Mouse (Mus musculus): ENCODE measurements around the gene Sox5. TPM values are rescaled to one million over a fixed set of nuclear protein-coding genes. Genes with fewer than 3 reads are reported as not detected.

Gene Sox5
- polyA plus RNA-seq, 1 experiment = 4.6 TPM

DNA sequence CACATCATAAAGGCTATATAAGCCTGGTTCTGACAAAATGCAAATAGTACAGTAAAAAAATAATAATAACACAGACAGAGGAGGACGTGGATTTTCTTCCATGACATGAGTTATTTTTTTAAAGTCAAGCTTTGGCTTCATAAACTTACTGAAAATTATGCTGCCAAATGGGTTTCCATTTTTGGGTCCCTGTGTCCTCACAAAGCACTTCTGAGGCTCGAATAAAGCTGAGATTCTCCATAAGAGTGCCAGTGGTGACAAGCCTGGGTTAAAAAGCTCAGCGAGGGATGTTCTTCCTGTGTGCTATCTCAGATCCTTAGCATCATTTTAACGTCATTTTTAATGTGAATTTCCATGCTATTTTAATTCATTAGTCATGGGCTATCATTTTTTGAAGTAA, 996.1 kb downstream of the Sox5 start:
- Histone ChIP-seq H3K4me3 (ENCODE audit: insufficient read depth, low read depth, low read length) (no peak overlapping the region), H3K27ac (replicated peaks; ENCODE audit: low read depth, low read length) (no peak overlapping the region), H3K4me1 (ENCODE audit: control insufficient read depth, insufficient read depth, insufficient read length, low read length) (no peaks in the 10 kb centered on the region)
